Mouse (Mus musculus) layer of hippocampus, adult 8-10 months (tissue): ENCODE measurements around the gene Gtf2ird1. TPM values are rescaled to one million over a fixed set of nuclear protein-coding genes. Genes with fewer than 3 reads are reported as not detected.
"Not testable (repeated sequence)": the region's sequence is repeated elsewhere in the genome, so short reads cannot be mapped to it uniquely, and the experiment has no call there.

Experiments
- DNase-seq, 2 experiments: peaks; one replicate each; pipeline ENCODE4 v3.0.0; 2022; ENCODE audit warnings: low spot score in 2 of 2
- total RNA-seq, 4 experiments: library from RNA; stranded (reverse); gene quantifications; 2 replicates each; pipeline ENCODE4 v1.2.4; 2022

The Gtf2ird1 gene
- total RNA-seq, 4 experiments from 2014 or later = 26.8 to 35.0 (median 32.8) TPM

GRCm38 (mm10) chr5:134345449-134345848, 111.1 kb downstream of the Gtf2ird1 start:
- DNase-seq = no peak

GRCm38 (mm10) chr5:134344076-134344475, 112.4 kb downstream of the Gtf2ird1 start:
- DNase-seq = no peak

- DNase-seq = not testable (repeated sequence)
Measured at GRCm38 (mm10) chr5:134343530-134343929, 113.0 kb downstream of the Gtf2ird1 start.

GRCm38 (mm10) chr5:134342503-134343205, 113.9 kb downstream of the Gtf2ird1 start:
- DNase-seq = no peak

GRCm38 (mm10) chr5:134341721-134342120, 114.8 kb downstream of the Gtf2ird1 start:
- DNase-seq = no peak

GRCm38 (mm10) chr5:134341321-134341720, 115.2 kb downstream of the Gtf2ird1 start:
- no peak for DNase-seq

- DNase-seq = no peak
Measured at GRCm38 (mm10) chr5:134340101-134340522, 116.4 kb downstream of the Gtf2ird1 start.

- not testable (repeated sequence) for DNase-seq
Measured at GRCm38 (mm10) chr5:134337012-134337411, 119.5 kb downstream of the Gtf2ird1 start.

GRCm38 (mm10) chr5:134332743-134333142, 123.8 kb downstream of the Gtf2ird1 start:
- no peak for DNase-seq

- no peak for DNase-seq
Measured at GRCm38 (mm10) chr5:134330082-134330481, 126.4 kb downstream of the Gtf2ird1 start.

- no peak for DNase-seq
Measured at GRCm38 (mm10) chr5:134329311-134329710, 127.2 kb downstream of the Gtf2ird1 start.

- DNase-seq = no peak
Measured at GRCm38 (mm10) chr5:134328482-134329001, 128.0 kb downstream of the Gtf2ird1 start.

GRCm38 (mm10) chr5:134325856-134326566, 130.5 kb downstream of the Gtf2ird1 start:
- no peak for DNase-seq

- no peak for DNase-seq
Measured at GRCm38 (mm10) chr5:134323869-134324268, 132.6 kb downstream of the Gtf2ird1 start.

GRCm38 (mm10) chr5:134323311-134323710, 133.2 kb downstream of the Gtf2ird1 start:
- DNase-seq = no peak

GRCm38 (mm10) chr5:134322355-134322754, 134.2 kb downstream of the Gtf2ird1 start:
- no peak for DNase-seq

- DNase-seq = no peak
Measured at GRCm38 (mm10) chr5:134321699-134322098, 134.8 kb downstream of the Gtf2ird1 start.

- no peak for DNase-seq
Measured at GRCm38 (mm10) chr5:134318903-134319302, 137.6 kb downstream of the Gtf2ird1 start.

GRCm38 (mm10) chr5:134316721-134317120, 139.8 kb downstream of the Gtf2ird1 start:
- DNase-seq = no peak

- DNase-seq = peak; percentile 37 to 52
Measured at GRCm38 (mm10) chr5:134315623-134316350, 140.7 kb downstream of the Gtf2ird1 start.

GRCm38 (mm10) chr5:134314688-134315622, 141.6 kb downstream of the Gtf2ird1 start, which contains the start of gene Gtf2i:
Gene Gtf2i, minus strand, starts transcription at chr5:134314760.
- DNase-seq = peak; percentile 95 to 97
